Mouse (Mus musculus) urinary bladder, postnatal 10 days (tissue): Measurements from ENCODE around the gene Slc38a4.

Source experiments
- DNase-seq: peaks from one replicate; pipeline ENCODE4 v3.0.0; 2022; ENCODE audit warnings: low spot score

Slc38a4 gene

DNA sequence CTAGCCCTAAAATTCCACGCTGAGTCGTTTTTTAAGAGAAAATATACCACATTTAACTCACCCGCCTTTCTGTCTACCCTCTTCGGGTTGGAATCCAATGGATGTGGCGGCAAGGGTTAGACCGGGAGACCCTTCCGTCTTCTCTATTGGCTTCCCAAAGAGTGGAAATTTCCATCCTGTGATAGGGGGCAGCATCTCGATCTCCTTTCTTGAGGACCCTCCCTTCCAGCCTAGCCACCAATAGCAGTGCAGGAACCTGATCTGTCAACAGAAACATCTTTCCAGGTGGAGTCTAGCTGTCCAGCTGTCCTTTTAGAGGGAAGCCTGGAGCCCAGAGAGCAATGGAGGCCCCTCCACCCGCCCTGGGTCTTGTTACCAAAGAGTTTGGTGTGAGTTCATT lies at the start of gene Slc38a4:
Gene Slc38a4 (minus strand): TSS at position 163 of the 400 bp plus-strand sequence.
- DNase-seq: no peak

- no peak for DNase-seq
These were observed 49.2 kb upstream of the Slc38a4 start for GRCm38 (mm10) chr15:97104889-97105391.

GRCm38 (mm10) chr15:97104048-97104447 lies 48.3 kb upstream of the Slc38a4 start:
- no peak for DNase-seq

- DNase-seq: no peak
These were observed 47.1 kb upstream of the Slc38a4 start for GRCm38 (mm10) chr15:97102811-97103210.

- no peak for DNase-seq
These were observed 46.4 kb upstream of the Slc38a4 start for GRCm38 (mm10) chr15:97102181-97102580.

DNA sequence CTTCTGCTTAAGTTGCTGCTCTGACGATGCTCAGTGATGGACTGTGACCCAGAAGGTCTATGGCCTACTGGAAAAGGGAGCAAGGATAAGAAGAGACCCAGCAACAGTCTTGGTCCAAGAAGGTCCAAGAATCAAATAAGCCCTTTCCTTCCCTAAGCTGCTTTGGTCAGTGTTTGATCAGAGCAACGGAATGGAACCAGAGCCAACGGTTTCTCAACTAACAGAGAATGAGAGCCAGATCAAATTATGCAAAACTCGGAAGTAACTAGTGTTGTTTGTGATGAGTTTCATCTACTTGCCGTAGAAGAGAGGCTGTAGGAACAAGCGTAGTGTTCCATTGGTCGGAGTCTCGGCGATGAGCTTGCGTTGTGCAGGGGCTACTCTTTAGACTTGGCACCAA lies 43.3 kb upstream of the Slc38a4 start:
- DNase-seq: no peak

GRCm38 (mm10) chr15:97097548-97097947 lies 41.8 kb upstream of the Slc38a4 start:
- DNase-seq: no peak

- no peak for DNase-seq
These were observed 33.8 kb upstream of the Slc38a4 start for GRCm38 (mm10) chr15:97089526-97089925.

DNA sequence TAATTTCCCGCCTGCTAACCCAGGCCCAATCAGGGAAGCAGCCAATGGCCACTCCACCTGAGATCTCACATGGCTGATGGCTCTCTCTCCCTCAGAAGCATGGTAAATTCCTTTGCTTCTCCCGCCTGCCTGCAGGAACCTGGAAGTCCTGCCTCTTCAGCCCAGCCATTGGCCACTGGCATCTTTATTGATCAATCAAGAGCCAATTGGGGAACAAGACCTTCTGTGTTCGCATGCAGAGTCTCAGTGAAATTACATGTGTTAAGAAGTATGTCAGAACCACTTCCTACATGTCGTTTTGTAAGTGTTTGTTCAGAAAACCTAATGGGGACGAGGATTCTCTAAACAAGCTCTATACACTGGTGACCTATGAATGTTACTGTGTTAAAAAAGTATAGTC lies 30.1 kb upstream of the Slc38a4 start:
- DNase-seq: no peak

GRCm38 (mm10) chr15:97077665-97078064 lies 21.9 kb upstream of the Slc38a4 start:
- no peak for DNase-seq

- DNase-seq: no peak
These were observed 20.3 kb upstream of the Slc38a4 start for GRCm38 (mm10) chr15:97076092-97076491.

GRCm38 (mm10) chr15:97075240-97075639 lies 19.5 kb upstream of the Slc38a4 start:
- DNase-seq: no peak

DNA sequence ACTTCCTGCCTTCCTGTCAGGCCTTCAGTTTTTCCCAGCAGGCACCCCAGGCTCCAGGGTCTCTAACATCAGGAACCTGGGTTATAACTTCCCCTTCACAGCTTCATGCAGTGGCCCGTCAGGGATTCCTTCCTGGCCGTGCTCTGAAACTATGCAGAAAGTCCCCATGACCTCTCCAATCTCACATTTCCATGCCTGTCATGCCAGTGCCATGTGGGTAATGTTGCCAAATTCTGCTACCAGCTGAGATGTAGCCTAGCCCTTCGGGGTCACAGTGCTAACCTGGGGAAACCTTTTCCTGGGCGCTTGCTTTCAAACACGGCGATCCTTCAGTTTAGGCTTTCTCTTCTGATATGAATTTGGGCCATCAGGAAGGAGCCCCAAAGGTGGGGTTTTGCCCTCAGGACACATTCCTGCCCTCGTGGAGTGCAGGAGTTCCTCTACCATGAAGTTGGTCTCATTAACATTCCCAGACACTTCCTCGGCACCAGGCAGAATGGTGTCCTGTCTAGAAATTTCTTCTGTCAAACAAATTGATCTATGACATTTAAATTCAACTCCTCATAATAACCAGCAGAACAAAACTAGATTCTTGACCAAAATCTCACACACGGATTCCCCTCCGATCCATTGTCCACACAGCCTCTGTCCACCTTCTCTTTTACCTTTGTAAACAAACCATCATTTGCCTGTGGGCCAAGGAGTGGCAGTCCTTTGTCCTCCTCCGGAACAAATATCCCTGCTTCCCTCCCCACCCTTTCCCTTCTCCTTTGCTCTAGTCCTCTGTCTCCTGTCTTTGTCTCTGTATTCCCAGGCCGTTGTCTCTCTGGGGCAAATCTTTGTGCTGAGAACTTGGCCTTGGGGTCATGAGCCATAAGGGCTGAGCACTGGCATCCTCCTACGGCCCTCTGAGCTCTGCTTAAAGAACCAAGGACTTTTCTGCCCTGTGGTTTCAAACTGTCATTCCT lies 17.4 kb upstream of the Slc38a4 start:
- no peak for DNase-seq

GRCm38 (mm10) chr15:97067340-97068136 lies 11.8 kb upstream of the Slc38a4 start:
- DNase-seq: no peak

- no peak for DNase-seq
These were observed 11.2 kb upstream of the Slc38a4 start for GRCm38 (mm10) chr15:97066937-97067336.

DNA sequence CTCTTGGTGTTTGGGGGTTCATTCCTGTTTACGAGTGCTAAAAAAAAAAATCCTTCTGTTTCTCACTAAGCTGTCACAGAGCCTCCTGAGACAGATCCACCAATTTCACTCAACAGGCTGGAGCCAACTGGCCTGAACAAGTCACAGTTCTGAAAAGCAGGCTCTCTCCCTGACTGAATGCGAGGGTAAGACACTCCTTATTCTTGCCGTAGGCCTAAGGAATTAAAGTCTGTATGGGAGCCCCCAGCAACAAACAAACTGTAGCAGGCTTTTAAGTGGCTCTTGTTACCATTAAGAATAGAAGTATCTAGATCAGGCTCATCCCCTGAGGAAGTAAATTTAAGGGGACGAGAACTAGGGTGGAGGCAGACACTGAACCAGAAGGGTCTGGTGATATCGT lies 7.5 kb upstream of the Slc38a4 start:
- DNase-seq: no peak

DNA sequence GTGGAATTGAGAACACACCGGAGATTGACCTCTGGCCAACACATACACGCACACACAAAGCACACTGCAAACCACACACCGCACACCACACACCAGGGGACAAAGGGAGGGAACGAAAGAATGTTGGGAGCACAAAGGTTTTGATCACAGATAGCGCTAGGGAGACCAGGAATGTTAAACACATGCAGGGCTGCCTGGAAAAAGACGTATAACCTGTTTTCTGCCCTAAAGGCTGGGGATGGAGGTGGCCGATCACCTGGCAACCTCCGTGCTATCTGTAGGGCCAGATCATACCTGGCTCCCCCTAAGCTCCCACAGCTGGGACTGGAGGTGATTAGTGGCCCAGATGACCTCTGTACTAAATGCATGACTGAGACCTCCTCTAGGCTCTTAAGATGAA lies 5.2 kb upstream of the Slc38a4 start:
- no peak for DNase-seq

GRCm38 (mm10) chr15:97060571-97060970 lies 4.8 kb upstream of the Slc38a4 start:
- DNase-seq: no peak

GRCm38 (mm10) chr15:97060102-97060501 lies 4.3 kb upstream of the Slc38a4 start:
- no peak for DNase-seq

- no peak for DNase-seq
These were observed 3.6 kb upstream of the Slc38a4 start for GRCm38 (mm10) chr15:97059071-97060041.

- DNase-seq: no peak
These were observed 828 bp downstream of the Slc38a4 start for GRCm38 (mm10) chr15:97054767-97055489.
